Mouse (Mus musculus): ENCODE results near the gene 1500009C09Rik.

- no peak for TF ChIP-seq CTCF (IDR thresholded peaks at IDR 0.05; ENCODE audit: insufficient read depth, low read depth, low read length)
- no peak for TF ChIP-seq POLR2A (IDR thresholded peaks at IDR 0.05; ENCODE audit: insufficient read depth, low read depth, low read length)
Observed at GRCm38 (mm10) chr15:82274593-82274926, 22.4 kb downstream of the 1500009C09Rik start, which contains the start of gene Sept3.

Data from olfactory bulb, adult 2 months (tissue).